Mouse (Mus musculus) lung, postnatal 0 days (tissue): ENCODE measurements at regions not wholly inside any gene's neighbourhood (a gene's known extent, or its start where the extent isn't known, plus 50 kb on each side); places are given as distances from the start of the nearest gene placed in this dataset.

Experiments
- ATAC-seq: fragments of 200-750 bp; cut with Nextera tagmentation; 2 replicates; pipeline ENCODE4 v1.8.0; 2017; ENCODE audit warnings: moderate library complexity
- DNase-seq: peaks from one replicate; pipeline ENCODE4 v3.0.0-alpha.2; 2016; ENCODE audit warnings: low spot score
- H3K27ac ChIP-seq: fragments of 300-500 bp; sonication (generic); 2 replicates; pipeline ENCODE4 v1.5.1; 2014; ENCODE audit warnings: antibody characterized with exemption, mild to moderate bottlenecking, low read length, mixed read lengths
- H3K27me3 ChIP-seq: fragments of 300-500 bp; sonication (generic); replicated peaks from 2 replicates; pipeline ENCODE4 v1.6.1; 2014; ENCODE audit warnings: low read length, mixed read lengths; ENCODE audit not compliant: insufficient read depth
- H3K36me3 ChIP-seq: fragments of 300-500 bp; sonication (generic); 2 replicates; pipeline ENCODE4 v1.6.1; 2014; ENCODE audit warnings: low read length, mixed read lengths; ENCODE audit not compliant: insufficient read depth
- H3K4me1 ChIP-seq: fragments of 300-500 bp; sonication (generic); 2 replicates; pipeline ENCODE4 v1.6.1; 2014; ENCODE audit warnings: antibody characterized with exemption, low read depth, low read length, mixed read lengths; ENCODE audit not compliant: insufficient read depth
- H3K4me2 ChIP-seq: fragments of 300-500 bp; sonication (generic); replicated peaks from 2 replicates; pipeline ENCODE4 v1.6.1; 2014; ENCODE audit warnings: low read depth, mild to moderate bottlenecking, low read length, moderate library complexity, mixed read lengths
- H3K4me3 ChIP-seq: fragments of 300-500 bp; sonication (generic); 2 replicates; pipeline ENCODE4 v1.5.1; 2014; ENCODE audit warnings: low read depth, low read length
- H3K9ac ChIP-seq: fragments of 300-500 bp; sonication (generic); replicated peaks from 2 replicates; pipeline ENCODE4 v1.6.1; 2014; ENCODE audit warnings: low read depth, mild to moderate bottlenecking
- H3K9me3 ChIP-seq: fragments of 300-500 bp; sonication (generic); 2 replicates; pipeline ENCODE4 v1.6.1; 2016; ENCODE audit warnings: low read length, mixed read lengths
- CTCF ChIP-seq: IDR thresholded peaks from 2 replicates; pipeline ENCODE4 v1.5.1; 2016; ENCODE audit warnings: antibody characterized with exemption, mild to moderate bottlenecking
- EP300 ChIP-seq: IDR thresholded peaks from 2 replicates; pipeline ENCODE4 v1.6.1; 2016; ENCODE audit warnings: antibody characterized with exemption, mild to moderate bottlenecking, control low read depth
- WGBS: fragments of 180-500 bp; shearing (Covaris S2); extraction: QIAGEN DNeasy Blood & Tissue Kit; methylation state at CpG from one replicate; pipeline ENCODE4 v1.1.7; 2014; 5-methylcytosine and 5-hydroxymethylcytosine counted together

DNA sequence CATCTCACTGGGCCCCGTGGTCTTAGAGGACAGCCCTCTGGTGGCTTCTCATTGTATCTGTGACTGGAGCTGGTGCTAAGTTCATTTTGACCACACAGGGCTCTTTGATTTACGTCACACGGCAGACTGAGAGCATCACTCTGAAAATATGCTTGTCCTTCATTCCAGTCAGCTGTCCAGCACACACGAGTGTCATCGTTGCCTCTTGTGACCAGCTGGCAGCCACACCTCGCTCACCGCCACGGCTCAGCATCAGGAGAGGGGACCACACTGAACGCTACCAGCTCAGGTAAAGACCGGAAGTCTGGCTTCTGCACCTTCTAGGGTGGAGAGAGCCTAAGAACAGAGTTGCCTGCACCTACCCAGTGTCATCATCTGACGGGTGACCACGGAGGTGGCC lies 95.3 kb upstream of the Unc5b start:
- no peak for TF ChIP-seq EP300
- TF ChIP-seq CTCF, result no peak
- ATAC-seq (no peak), DNase-seq (no peak)
- Histone ChIP-seq H3K27me3 (no peaks in the 10 kb centered on the region), H3K9ac (no peak overlapping the region), H3K4me3 (no peak overlapping the region), H3K9me3 (no peaks in the 10 kb centered on the region), H3K4me2 (no peak overlapping the region), H3K36me3 (no peaks in the 10 kb centered on the region), H3K27ac (no peak overlapping the region), H3K4me1 (no peaks in the 10 kb centered on the region)
- 72% methylated on average over 12 of the region's 12 CpGs for WGBS

DNA sequence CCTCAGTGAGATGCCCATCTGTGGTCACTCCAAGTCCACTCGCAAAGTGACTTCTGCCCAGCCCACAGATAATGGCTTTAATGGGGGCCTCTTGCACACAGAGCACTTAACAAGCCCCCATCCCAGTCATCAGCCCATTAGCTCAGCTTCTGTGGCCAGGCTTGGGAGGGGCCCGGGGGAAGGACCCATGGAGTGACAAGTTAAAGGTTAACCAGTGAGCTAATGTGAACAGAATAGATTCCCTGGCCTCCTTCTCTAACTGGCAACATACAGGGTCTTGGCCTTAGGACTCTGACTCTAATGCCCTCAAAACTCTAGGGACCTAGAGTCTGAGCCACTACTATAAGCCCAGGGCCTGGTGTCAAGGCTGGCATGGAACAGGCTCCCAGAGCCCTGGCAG lies 94.3 kb upstream of the Unc5b start:
- ATAC-seq (no peak), DNase-seq (no peak)
- no peak overlapping the region for H3K9ac ChIP-seq
- H3K27me3 ChIP-seq, result no peaks in the 10 kb centered on the region
- TF ChIP-seq CTCF, result no peak
- TF ChIP-seq EP300, result no peak
- no peak overlapping the region for H3K4me3 ChIP-seq
- no peaks in the 10 kb centered on the region for H3K9me3 ChIP-seq
- no peak overlapping the region for H3K4me2 ChIP-seq
- no peaks in the 10 kb centered on the region for H3K4me1 ChIP-seq
- WGBS, result 60% methylated on average over 2 of the region's 2 CpGs
- no peak overlapping the region for H3K27ac ChIP-seq
- H3K36me3 ChIP-seq, result no peaks in the 10 kb centered on the region

DNA sequence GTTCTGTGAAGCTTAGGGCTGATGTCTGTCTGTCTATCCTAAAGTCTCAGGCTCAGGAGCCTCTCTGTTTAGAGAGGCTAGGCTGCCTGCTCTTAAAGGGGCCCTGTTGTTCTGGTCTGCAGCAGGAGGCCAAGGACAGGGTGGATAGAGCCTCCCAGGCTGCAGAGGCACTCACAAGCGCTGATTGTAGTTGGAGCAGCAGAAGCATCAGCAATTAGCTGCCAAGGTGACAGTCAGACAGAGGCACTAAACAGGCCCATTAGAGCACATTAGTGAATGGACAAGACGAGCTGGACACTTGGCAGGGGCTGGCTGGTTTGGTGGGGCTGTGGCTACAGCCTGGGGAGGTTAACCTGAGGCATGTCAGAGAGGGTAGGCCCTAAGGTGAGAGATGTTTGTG lies 93.8 kb upstream of the Unc5b start:
- no peak for TF ChIP-seq EP300
- TF ChIP-seq CTCF, result no peak
- no peaks in the 10 kb centered on the region for H3K36me3 ChIP-seq
- 62% methylated on average over 2 of the region's 2 CpGs for WGBS
- H3K4me1 ChIP-seq, result no peaks in the 10 kb centered on the region
- no peak for DNase-seq
- no peak for ATAC-seq
- no peak overlapping the region for H3K27ac ChIP-seq
- no peak overlapping the region for H3K9ac ChIP-seq
- H3K9me3 ChIP-seq, result no peaks in the 10 kb centered on the region
- no peaks in the 10 kb centered on the region for H3K27me3 ChIP-seq
- no peak overlapping the region for H3K4me2 ChIP-seq
- no peak overlapping the region for H3K4me3 ChIP-seq

DNA sequence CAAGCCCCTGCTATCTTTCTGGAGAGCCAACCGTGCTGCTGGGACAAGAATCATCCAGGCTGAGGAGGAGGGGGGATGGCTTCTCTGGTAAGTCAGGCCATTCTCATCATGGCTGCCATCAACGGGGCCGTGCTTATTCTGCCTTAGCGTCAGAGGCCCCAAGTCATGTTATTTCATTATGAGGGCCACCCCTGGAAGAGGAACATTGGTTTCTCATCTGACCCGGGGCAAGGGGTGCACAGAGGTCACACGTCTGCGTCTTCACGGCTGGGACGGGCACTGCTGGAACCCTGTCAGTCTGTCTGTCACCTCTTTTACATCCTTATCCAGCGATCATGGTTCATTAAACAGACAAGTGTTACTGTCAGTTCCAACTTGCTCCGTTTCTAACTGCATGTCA lies 92.4 kb upstream of the Unc5b start:
- no peak for TF ChIP-seq EP300
- no peak for TF ChIP-seq CTCF
- Histone ChIP-seq H3K27ac (no peak overlapping the region), H3K27me3 (no peaks in the 10 kb centered on the region), H3K4me3 (no peak overlapping the region), H3K9ac (no peak overlapping the region), H3K4me1 (no peaks in the 10 kb centered on the region), H3K4me2 (no peak overlapping the region), H3K36me3 (no peaks in the 10 kb centered on the region), H3K9me3 (no peaks in the 10 kb centered on the region)
- no peak for ATAC-seq
- DNase-seq, result no peak
- WGBS, result 48% methylated on average over 11 of the region's 11 CpGs

DNA sequence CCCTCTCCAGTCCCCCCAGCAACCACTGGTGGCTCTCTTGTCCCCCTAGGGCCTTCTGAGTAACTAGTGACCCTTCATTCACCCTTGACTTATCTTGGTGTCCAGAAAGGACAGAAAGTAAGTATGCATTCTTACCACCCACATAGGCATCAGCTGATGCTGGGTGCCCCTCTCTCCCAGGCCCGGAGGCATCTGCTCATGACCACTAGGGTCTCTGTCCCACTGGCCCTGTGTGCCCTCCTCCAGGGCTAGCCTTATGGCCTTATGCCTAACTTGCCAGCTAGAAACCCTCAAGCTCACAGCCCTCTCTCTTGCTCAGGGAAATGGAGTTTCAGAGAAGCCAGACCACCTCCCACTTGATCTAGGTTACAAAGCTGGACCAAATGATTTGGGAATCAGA lies 89.2 kb upstream of the Unc5b start:
- Histone ChIP-seq H3K4me3 (no peak overlapping the region), H3K9ac (no peak overlapping the region), H3K27ac (no peak overlapping the region), H3K27me3 (no peaks in the 10 kb centered on the region), H3K9me3 (no peaks in the 10 kb centered on the region), H3K4me1 (no peaks in the 10 kb centered on the region), H3K36me3 (no peaks in the 10 kb centered on the region), H3K4me2 (no peak overlapping the region)
- 79% methylated on average over 1 of the region's 1 CpGs for WGBS
- TF ChIP-seq EP300 (no peak), CTCF (no peak)
- no peak for DNase-seq
- no peak for ATAC-seq

DNA sequence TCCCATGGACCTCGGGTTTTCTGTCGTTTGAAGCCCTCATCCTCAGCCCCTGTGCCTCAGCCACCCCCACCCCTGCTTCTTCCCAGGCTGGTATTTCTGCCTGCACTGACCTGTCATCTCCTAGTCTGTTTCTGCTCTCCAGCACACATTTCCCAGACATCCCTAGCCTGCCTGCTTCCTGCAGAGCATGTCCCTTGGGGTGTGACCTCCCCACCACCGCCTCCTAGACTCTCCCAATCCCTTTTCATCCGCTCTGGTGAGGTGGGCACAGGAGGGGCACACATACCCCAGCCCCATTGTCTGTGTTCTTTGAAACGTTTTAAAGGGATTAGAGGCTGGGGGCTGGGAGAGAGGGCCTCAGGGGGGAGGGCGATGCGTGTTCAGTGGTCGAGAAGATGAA lies 86.6 kb upstream of the Unc5b start:
- no peaks in the 10 kb centered on the region for H3K9me3 ChIP-seq
- no peaks in the 10 kb centered on the region for H3K4me1 ChIP-seq
- no peak overlapping the region for H3K4me2 ChIP-seq
- no peaks in the 10 kb centered on the region for H3K36me3 ChIP-seq
- no peaks in the 10 kb centered on the region for H3K27me3 ChIP-seq
- ATAC-seq, result no peak
- H3K27ac ChIP-seq, result no peak overlapping the region
- H3K4me3 ChIP-seq, result no peak overlapping the region
- 29% methylated on average over 8 of the region's 8 CpGs for WGBS
- TF ChIP-seq EP300 (no peak), CTCF (no peak)
- no peak overlapping the region for H3K9ac ChIP-seq
- DNase-seq, result no peak

DNA sequence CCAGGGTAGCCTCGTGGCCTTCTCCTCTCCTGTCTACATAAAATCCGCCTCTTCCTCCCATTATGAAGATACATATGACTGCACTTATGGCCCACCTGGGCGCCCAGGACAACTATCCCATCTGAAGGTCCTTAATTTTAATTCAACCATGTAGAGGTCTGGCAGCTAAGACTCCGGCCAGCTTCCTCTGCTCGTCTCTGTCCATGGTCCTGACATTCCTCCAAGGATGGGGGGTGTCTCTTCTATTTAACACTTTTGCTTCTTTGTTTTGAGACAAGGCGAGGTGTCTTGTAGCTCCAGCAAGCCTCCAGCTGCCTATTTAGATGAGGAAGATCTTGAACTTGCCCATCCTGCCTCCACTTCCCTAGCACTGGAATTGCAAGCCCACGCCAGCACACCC lies 83.0 kb upstream of the Unc5b start:
- no peak overlapping the region for H3K27ac ChIP-seq
- ATAC-seq (no peak), DNase-seq (peak; percentile 57)
- WGBS, result 22% methylated on average over 7 of the region's 7 CpGs
- no peak overlapping the region for H3K4me3 ChIP-seq
- TF ChIP-seq EP300 (no peak), CTCF (no peak)
- no peaks in the 10 kb centered on the region for H3K9me3 ChIP-seq
- no peak overlapping the region for H3K9ac ChIP-seq
- no peak overlapping the region for H3K4me2 ChIP-seq
- no peaks in the 10 kb centered on the region for H3K27me3 ChIP-seq
- H3K36me3 ChIP-seq, result no peaks in the 10 kb centered on the region
- H3K4me1 ChIP-seq, result no peaks in the 10 kb centered on the region
